Mouse (Mus musculus): Measurements from ENCODE around the gene Pmel. TPM values are rescaled to one million over a fixed set of nuclear protein-coding genes. Genes with fewer than 3 reads are reported as not detected.

The Pmel gene
- total and polyA plus RNA-seq, 3 experiments, result 0.15 to 0.45 TPM; not detected in 1

- TF ChIP-seq MAZ (IDR thresholded peaks at IDR 0.05; ENCODE audit: low read depth, low read length) (peak; percentile 43; the same call in 1 of the 2 replicates), MYB (IDR thresholded peaks at IDR 0.05; ENCODE audit: low read depth, low read length) (no peak), MEF2A (IDR thresholded peaks at IDR 0.05; ENCODE audit: extremely low read depth, insufficient replicate concordance, low read depth, low read length, poor library complexity, severe bottlenecking) (peak; percentile 39; the same call in 1 of the 2 replicates), CHD2 (IDR thresholded peaks at IDR 0.05; ENCODE audit: low read length) (no peak), ZMIZ1 (IDR thresholded peaks at IDR 0.05; ENCODE audit: low read depth, low read length) (no peak), NELFE (IDR thresholded peaks at IDR 0.05; ENCODE audit: low read depth, low read length) (no peak), TCF12 (IDR thresholded peaks at IDR 0.05; ENCODE audit: low read depth, low read length) (peak; percentile 54; the same call in 1 of the 2 replicates), TBP (IDR thresholded peaks at IDR 0.05; ENCODE audit: low read depth, low read length) (no peak), UBTF (IDR thresholded peaks at IDR 0.05; ENCODE audit: borderline replicate concordance, insufficient read depth, low read depth, low read length) (no peak)
Measured at GRCm38 (mm10) chr10:128665307-128665706, 38.7 kb upstream of the Pmel start (continued).

GRCm38 (mm10) chr10:128665806-128666205, 38.2 kb upstream of the Pmel start:
- no peaks in the 10 kb centered on the region for H3K9me3 ChIP-seq (replicated peaks; ENCODE audit: insufficient read depth, low read length)
- no peak overlapping the region for H3K9ac ChIP-seq (ENCODE audit: control insufficient read depth, low read depth, low read length, poor library complexity, severe bottlenecking)
- no peak overlapping the region for H3K4me3 ChIP-seq (ENCODE audit: control insufficient read depth in 1 of 2, insufficient read depth in 1 of 2, low read depth in 2 of 2, low read length in 2 of 2)
- H3K79me2 ChIP-seq (ENCODE audit: control insufficient read depth, insufficient read depth, low read length, poor library complexity), result no peaks in the 10 kb centered on the region
- no peak for DNase-seq (ENCODE audit: low read depth, low spot score)
- no peak overlapping the region for H3K27ac ChIP-seq (ENCODE audit: control insufficient read depth, low read depth, low read length)
- H3K4me1 ChIP-seq (ENCODE audit: control insufficient read depth in 1 of 2, insufficient read depth in 2 of 2, low read length in 2 of 2), result peaks cover 13 to 20% of the 10 kb centered on the region in 2 experiments
- TF ChIP-seq BHLHE40 (IDR thresholded peaks at IDR 0.05; ENCODE audit: borderline replicate concordance, low read depth, low read length) (no peak), RCOR1 (IDR thresholded peaks at IDR 0.05; ENCODE audit: low read depth, low read length) (no peak), CTCF (IDR thresholded peaks at IDR 0.05 in 2 of 3, conservative IDR thresholded peaks at IDR 0.05 in 1 of 3; ENCODE audit: control insufficient read depth in 1 of 3, insufficient read depth in 1 of 3, low read depth in 2 of 3, low read length in 3 of 3, poor library complexity in 1 of 3, severe bottlenecking in 1 of 3) (no peak), CHD1 (IDR thresholded peaks at IDR 0.05; ENCODE audit: low read depth, low read length) (no peak), POLR2AphosphoS5 (IDR thresholded peaks at IDR 0.05; ENCODE audit: borderline replicate concordance, low read depth, low read length) (no peak), SMC3 (IDR thresholded peaks at IDR 0.05; ENCODE audit: low read depth, low read length) (no peak), HCFC1 (IDR thresholded peaks at IDR 0.05; ENCODE audit: low read depth, low read length) (no peak), JUND (IDR thresholded peaks at IDR 0.05; ENCODE audit: low read depth, low read length) (no peak)
- H3K27me3 ChIP-seq (ENCODE audit: control insufficient read depth in 1 of 2, insufficient read depth in 2 of 2, low read length in 2 of 2), result no peaks in the 10 kb centered on the region
- peaks cover 0 to 31% of the 10 kb centered on the region in 2 experiments; a peak in 2 of 4 replicates for H3K36me3 ChIP-seq (ENCODE audit: control insufficient read depth in 1 of 2, insufficient read depth in 2 of 2, low read length in 2 of 2)
